Mouse (Mus musculus): Measurements from ENCODE around the gene Tshz2. TPM values are rescaled to one million over a fixed set of nuclear protein-coding genes. Genes with fewer than 3 reads are reported as not detected.
"Not testable (repeated sequence)": the region's sequence is repeated elsewhere in the genome, so short reads cannot be mapped to it uniquely, and the experiment has no call there.

Gene Tshz2
- polyA plus RNA-seq, 1 experiment from 2014 or later, result 3.2 TPM

DNA sequence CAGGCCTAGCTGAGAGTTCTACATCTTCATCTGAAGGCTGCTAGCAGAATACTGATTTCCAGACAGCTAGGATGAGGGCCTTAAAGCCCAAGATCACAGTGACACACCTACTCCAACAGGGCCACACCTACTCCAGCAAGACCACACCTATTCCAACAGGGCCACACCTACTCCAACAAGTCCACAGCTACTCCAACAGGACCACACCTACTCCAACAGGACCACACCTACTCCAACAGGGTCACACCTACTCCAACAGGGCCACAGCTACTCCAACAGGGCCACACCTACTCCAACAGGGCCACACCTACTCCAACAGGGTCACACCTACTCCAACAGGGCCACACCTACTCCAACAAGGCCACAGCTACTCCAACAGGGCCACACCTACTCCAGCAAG is 224.2 kb downstream of the Tshz2 start:
- H3K4me1 ChIP-seq (ENCODE audit: control insufficient read depth, insufficient read depth, low read length); ATAC-seq (replicated peaks; ENCODE audit: extremely low read depth, insufficient read depth, low FRiP score); H3K36me3 ChIP-seq (ENCODE audit: control insufficient read depth, insufficient read depth); H3K27me3 ChIP-seq (ENCODE audit: control insufficient read depth, insufficient read depth, low read length); H3K4me3 ChIP-seq (ENCODE audit: low read length); H3K27ac ChIP-seq (ENCODE audit: low read length); H3K4me2 ChIP-seq (ENCODE audit: low read depth, low read length); H3K9ac ChIP-seq (ENCODE audit: low read length); H3K9me3 ChIP-seq (replicated peaks; ENCODE audit: control insufficient read depth, low read length): not testable (repeated sequence)

- Histone ChIP-seq H3K9ac (ENCODE audit: low read length) (no peak overlapping the region), H3K4me1 (ENCODE audit: control insufficient read depth, insufficient read depth, low read length) (peaks cover 2% of the 10 kb centered on the region; the same call in 1 of the 2 replicates), H3K9me3 (replicated peaks; ENCODE audit: control insufficient read depth, low read length) (no peaks in the 10 kb centered on the region), H3K36me3 (ENCODE audit: control insufficient read depth, insufficient read depth) (no peaks in the 10 kb centered on the region), H3K4me2 (ENCODE audit: low read depth, low read length) (no peak overlapping the region), H3K27me3 (ENCODE audit: control insufficient read depth, insufficient read depth, low read length) (0 out of 2 replicates have a peak, but pooled peaks cover 3% of the 10 kb centered on the region), H3K27ac (ENCODE audit: low read length) (no peak overlapping the region), H3K4me3 (ENCODE audit: low read length) (no peak overlapping the region)
- ATAC-seq (replicated peaks; ENCODE audit: extremely low read depth, insufficient read depth, low FRiP score), result no peak
- 59% methylated on average over 4 of the region's 4 CpGs for WGBS
These were observed 226.5 kb downstream of the Tshz2 start for GRCm38 (mm10) chr2:169859078-169859855.

- Histone ChIP-seq H3K4me1 (ENCODE audit: control insufficient read depth, insufficient read depth, low read length) (peaks cover 2% of the 10 kb centered on the region; the same call in 1 of the 2 replicates), H3K4me2 (ENCODE audit: low read depth, low read length) (no peak overlapping the region), H3K9me3 (replicated peaks; ENCODE audit: control insufficient read depth, low read length) (no peaks in the 10 kb centered on the region), H3K9ac (ENCODE audit: low read length) (no peak overlapping the region), H3K27ac (ENCODE audit: low read length) (no peak overlapping the region), H3K36me3 (ENCODE audit: control insufficient read depth, insufficient read depth) (no peaks in the 10 kb centered on the region), H3K27me3 (ENCODE audit: control insufficient read depth, insufficient read depth, low read length) (0 out of 2 replicates have a peak, but pooled peaks cover 4% of the 10 kb centered on the region), H3K4me3 (ENCODE audit: low read length) (no peak overlapping the region)
- WGBS, result 57% methylated on average over 5 of the region's 5 CpGs
- no peak for ATAC-seq (replicated peaks; ENCODE audit: extremely low read depth, insufficient read depth, low FRiP score)
These were observed 228.1 kb downstream of the Tshz2 start for GRCm38 (mm10) chr2:169860895-169861294.

DNA sequence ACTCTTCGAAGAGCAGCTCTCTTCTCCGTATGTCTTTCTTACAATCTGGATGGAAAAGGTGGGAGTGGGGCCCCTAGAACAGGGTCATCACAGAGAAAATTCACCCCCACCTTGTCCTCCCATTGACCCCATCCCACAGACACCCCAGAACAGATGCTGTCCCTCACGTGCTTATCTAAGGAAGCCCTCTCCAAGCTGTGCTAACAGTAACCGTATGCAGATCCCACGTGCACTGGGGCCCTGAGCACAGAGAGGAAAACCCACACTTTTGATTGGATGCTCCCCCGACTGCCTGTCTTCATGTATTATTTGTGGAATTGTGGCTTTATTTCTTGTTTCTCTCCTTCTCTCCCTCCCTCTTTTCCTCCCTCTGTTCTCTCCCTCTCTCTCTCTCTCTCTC is 229.9 kb downstream of the Tshz2 start:
- 33% methylated on average over 6 of the region's 6 CpGs for WGBS
- Histone ChIP-seq H3K27me3 (ENCODE audit: control insufficient read depth, insufficient read depth, low read length) (0 out of 2 replicates have a peak, but pooled peaks cover 4% of the 10 kb centered on the region), H3K4me3 (ENCODE audit: low read length) (no peak overlapping the region), H3K4me2 (ENCODE audit: low read depth, low read length) (no peak overlapping the region), H3K27ac (ENCODE audit: low read length) (no peak overlapping the region), H3K9me3 (replicated peaks; ENCODE audit: control insufficient read depth, low read length) (no peaks in the 10 kb centered on the region), H3K4me1 (ENCODE audit: control insufficient read depth, insufficient read depth, low read length) (peaks cover 2% of the 10 kb centered on the region; the same call in 1 of the 2 replicates), H3K36me3 (ENCODE audit: control insufficient read depth, insufficient read depth) (no peaks in the 10 kb centered on the region), H3K9ac (ENCODE audit: low read length) (no peak overlapping the region)
- ATAC-seq (replicated peaks; ENCODE audit: extremely low read depth, insufficient read depth, low FRiP score), result 0 out of 2 replicates have a peak, but pooled peaks have one; percentile 45

DNA sequence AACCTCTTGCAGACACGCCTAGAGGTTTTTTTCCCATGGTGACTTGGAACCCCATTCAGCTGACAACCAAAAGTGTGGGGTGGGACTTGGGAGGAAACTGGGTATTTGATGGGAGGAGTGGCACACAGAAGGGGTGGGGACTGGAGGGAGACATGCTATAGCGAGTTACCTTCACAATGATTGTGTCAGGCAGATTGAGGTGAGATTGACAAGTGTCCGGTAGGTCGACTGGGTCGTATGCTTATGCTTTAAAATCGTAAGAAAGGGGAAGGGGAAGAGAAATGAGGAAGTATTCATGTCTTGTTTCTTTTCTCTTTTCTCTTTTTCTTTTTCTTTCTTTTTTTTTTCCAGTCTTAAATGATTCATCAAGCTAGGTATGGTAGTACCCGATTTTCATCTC is 236.7 kb downstream of the Tshz2 start:
- Histone ChIP-seq H3K27me3 (ENCODE audit: control insufficient read depth, insufficient read depth, low read length) (no peaks in the 10 kb centered on the region), H3K4me3 (ENCODE audit: low read length) (no peak overlapping the region), H3K9ac (ENCODE audit: low read length) (no peak overlapping the region), H3K4me2 (ENCODE audit: low read depth, low read length) (no peak overlapping the region), H3K36me3 (ENCODE audit: control insufficient read depth, insufficient read depth) (no peaks in the 10 kb centered on the region), H3K9me3 (replicated peaks; ENCODE audit: control insufficient read depth, low read length) (no peaks in the 10 kb centered on the region), H3K27ac (ENCODE audit: low read length) (no peak overlapping the region), H3K4me1 (ENCODE audit: control insufficient read depth, insufficient read depth, low read length) (no peaks in the 10 kb centered on the region)
- 75% methylated on average over 7 of the region's 7 CpGs for WGBS
- no peak for ATAC-seq (replicated peaks; ENCODE audit: extremely low read depth, insufficient read depth, low FRiP score)

DNA sequence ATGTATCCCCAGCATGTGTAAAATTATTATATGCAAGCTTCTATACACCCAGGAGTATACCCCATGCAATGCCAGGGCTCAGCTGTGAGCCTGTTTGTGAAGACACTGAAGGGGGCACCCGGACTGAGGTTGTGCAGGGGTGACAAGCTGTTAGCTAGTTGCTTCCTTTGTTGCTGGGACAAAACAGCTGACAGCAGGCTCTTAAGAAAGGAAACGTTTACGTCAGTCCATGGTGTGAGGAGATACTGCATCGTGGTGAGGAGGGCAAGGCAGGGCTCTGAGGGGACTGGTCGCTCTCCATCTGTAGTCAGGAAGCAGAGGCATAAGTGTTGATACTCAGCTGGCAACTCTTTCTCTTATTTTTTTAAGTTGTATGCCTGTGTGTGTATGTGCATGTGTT is 237.7 kb downstream of the Tshz2 start:
- H3K4me2 ChIP-seq (ENCODE audit: low read depth, low read length), result no peak overlapping the region
- H3K9me3 ChIP-seq (replicated peaks; ENCODE audit: control insufficient read depth, low read length), result no peaks in the 10 kb centered on the region
- no peaks in the 10 kb centered on the region for H3K4me1 ChIP-seq (ENCODE audit: control insufficient read depth, insufficient read depth, low read length)
- no peak overlapping the region for H3K4me3 ChIP-seq (ENCODE audit: low read length)
- no peaks in the 10 kb centered on the region for H3K27me3 ChIP-seq (ENCODE audit: control insufficient read depth, insufficient read depth, low read length)
- ATAC-seq (replicated peaks; ENCODE audit: extremely low read depth, insufficient read depth, low FRiP score), result no peak
- H3K27ac ChIP-seq (ENCODE audit: low read length), result no peak overlapping the region
- 22% methylated on average over 5 of the region's 5 CpGs for WGBS
- H3K36me3 ChIP-seq (ENCODE audit: control insufficient read depth, insufficient read depth), result no peaks in the 10 kb centered on the region
- H3K9ac ChIP-seq (ENCODE audit: low read length), result no peak overlapping the region

DNA sequence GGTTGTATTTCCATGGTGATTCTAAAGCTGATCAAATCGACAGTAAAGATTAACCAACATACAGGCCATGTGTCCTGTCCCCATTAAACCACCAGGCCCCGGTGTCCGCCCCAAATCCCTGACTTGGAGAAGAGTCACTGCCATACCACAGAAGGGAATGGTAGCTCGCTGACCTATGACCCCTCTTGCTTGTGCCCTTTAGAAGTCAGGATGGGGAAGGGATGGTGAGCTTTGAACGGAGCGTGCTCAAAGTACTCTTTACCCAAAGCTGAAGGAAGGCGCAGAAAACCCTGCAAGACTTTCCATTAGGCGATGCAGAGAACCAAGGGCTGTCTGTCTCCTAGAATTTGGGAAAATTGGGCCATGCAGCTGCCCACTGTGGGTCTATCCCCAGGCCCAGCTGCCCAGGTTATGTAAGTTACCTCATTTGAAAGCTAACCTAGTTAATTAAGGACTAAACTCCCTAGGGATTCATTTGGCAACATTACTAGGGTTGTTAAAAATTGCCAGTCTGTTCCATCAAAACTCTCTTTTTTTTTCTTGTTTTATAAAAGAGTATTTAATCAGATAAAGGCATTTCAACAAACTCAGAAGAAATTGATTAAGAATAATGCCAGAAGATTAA is 238.7 kb downstream of the Tshz2 start:
- H3K4me3 ChIP-seq (ENCODE audit: low read length), result no peak overlapping the region
- H3K9me3 ChIP-seq (replicated peaks; ENCODE audit: control insufficient read depth, low read length), result no peaks in the 10 kb centered on the region
- no peak overlapping the region for H3K27ac ChIP-seq (ENCODE audit: low read length)
- 89% methylated on average over 8 of the region's 8 CpGs for WGBS
- H3K27me3 ChIP-seq (ENCODE audit: control insufficient read depth, insufficient read depth, low read length), result no peaks in the 10 kb centered on the region
- no peaks in the 10 kb centered on the region for H3K4me1 ChIP-seq (ENCODE audit: control insufficient read depth, insufficient read depth, low read length)
- H3K4me2 ChIP-seq (ENCODE audit: low read depth, low read length), result no peak overlapping the region
- no peak for ATAC-seq (replicated peaks; ENCODE audit: extremely low read depth, insufficient read depth, low FRiP score)
- H3K9ac ChIP-seq (ENCODE audit: low read length), result no peak overlapping the region
- no peaks in the 10 kb centered on the region for H3K36me3 ChIP-seq (ENCODE audit: control insufficient read depth, insufficient read depth)

DNA sequence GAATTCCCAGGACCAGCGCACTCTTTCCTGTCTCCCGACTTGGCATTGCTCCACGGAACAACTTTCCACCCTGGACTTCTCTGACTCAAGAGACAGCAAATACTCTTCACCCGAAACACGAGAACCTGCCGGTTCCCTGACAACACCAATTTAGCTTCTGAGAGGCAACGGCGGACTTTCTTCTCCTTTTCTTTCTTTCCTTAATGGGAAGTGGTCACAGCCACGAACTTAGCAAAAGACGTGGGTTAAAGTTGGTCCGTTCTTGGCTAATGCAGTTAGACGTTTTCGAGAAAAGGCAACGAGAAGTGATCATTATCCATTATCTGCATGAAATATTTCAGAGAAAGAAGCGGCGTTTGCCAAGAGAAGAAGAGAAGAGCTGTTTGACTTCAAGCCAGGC is 240.6 kb downstream of the Tshz2 start:
- no peak for ATAC-seq (replicated peaks; ENCODE audit: extremely low read depth, insufficient read depth, low FRiP score)
- 62% methylated on average over 16 of the region's 16 CpGs for WGBS
- no peak overlapping the region for H3K27ac ChIP-seq (ENCODE audit: low read length)
- H3K4me2 ChIP-seq (ENCODE audit: low read depth, low read length), result no peak overlapping the region
- H3K27me3 ChIP-seq (ENCODE audit: control insufficient read depth, insufficient read depth, low read length), result no peaks in the 10 kb centered on the region
- H3K36me3 ChIP-seq (ENCODE audit: control insufficient read depth, insufficient read depth), result no peaks in the 10 kb centered on the region
- no peak overlapping the region for H3K4me3 ChIP-seq (ENCODE audit: low read length)
- no peaks in the 10 kb centered on the region for H3K9me3 ChIP-seq (replicated peaks; ENCODE audit: control insufficient read depth, low read length)
- no peak overlapping the region for H3K9ac ChIP-seq (ENCODE audit: low read length)
- H3K4me1 ChIP-seq (ENCODE audit: control insufficient read depth, insufficient read depth, low read length), result no peaks in the 10 kb centered on the region

DNA sequence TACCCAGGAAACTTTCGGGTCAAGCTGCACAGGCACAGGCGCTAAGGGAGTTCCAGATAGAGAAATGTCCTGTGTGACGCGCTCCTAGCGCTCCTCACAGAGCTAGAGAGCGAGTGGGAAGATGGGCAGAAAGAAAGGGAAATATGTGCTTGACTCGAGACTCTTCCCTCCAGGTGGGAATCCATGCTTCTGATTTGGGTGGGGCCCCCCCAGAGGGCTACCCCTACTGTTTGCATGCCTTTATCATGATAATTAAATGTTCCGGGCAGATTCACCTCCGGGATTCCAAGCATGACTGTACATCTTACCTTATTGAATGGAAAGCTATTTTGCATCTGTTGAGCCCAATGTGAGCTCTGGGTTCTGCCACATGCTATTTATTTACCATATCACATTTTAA is 255.1 kb downstream of the Tshz2 start:
- Histone ChIP-seq H3K4me3 (ENCODE audit: low read length) (no peak overlapping the region), H3K27ac (ENCODE audit: low read length) (no peak overlapping the region), H3K4me1 (ENCODE audit: control insufficient read depth, insufficient read depth, low read length) (no peaks in the 10 kb centered on the region), H3K36me3 (ENCODE audit: control insufficient read depth, insufficient read depth) (no peaks in the 10 kb centered on the region), H3K9ac (ENCODE audit: low read length) (no peak overlapping the region), H3K9me3 (replicated peaks; ENCODE audit: control insufficient read depth, low read length) (no peaks in the 10 kb centered on the region), H3K4me2 (ENCODE audit: low read depth, low read length) (no peak overlapping the region), H3K27me3 (ENCODE audit: control insufficient read depth, insufficient read depth, low read length) (no peaks in the 10 kb centered on the region)
- 77% methylated on average over 9 of the region's 9 CpGs for WGBS
- ATAC-seq (replicated peaks; ENCODE audit: extremely low read depth, insufficient read depth, low FRiP score), result no peak
